Mouse (Mus musculus): ENCODE measurements around the gene Fam181a.

DNA sequence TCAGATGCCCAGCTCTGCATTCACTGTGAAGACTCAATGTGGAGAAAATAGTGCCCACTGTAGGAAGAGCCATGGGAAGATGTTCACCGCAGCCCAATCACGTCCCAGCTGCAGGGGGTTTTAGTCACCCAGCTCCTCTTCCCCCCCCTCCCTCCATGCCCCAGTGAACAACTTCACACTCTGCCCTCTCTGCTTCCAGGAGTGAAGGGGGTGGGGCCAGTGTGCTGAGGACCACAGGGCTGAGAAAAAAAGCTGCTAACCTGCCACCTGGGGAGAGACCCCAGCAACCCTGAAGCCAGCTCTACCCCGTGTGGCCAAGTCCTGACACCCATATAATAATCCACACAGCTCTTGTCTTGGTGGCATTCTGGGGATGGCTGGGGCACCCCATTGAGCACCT, 44.2 kb upstream of the Fam181a start:
- TF ChIP-seq CTCF (IDR thresholded peaks at IDR 0.05; ENCODE audit: insufficient read depth, low read length) (no peak), POLR2A (IDR thresholded peaks at IDR 0.05; ENCODE audit: borderline replicate concordance, extremely low read depth, low read depth, low read length) (no peak)

Data from lung, adult 2 months (tissue).